Mouse (Mus musculus): ENCODE data around the gene Il17re. TPM values are rescaled to one million over a fixed set of nuclear protein-coding genes. Genes with fewer than 3 reads are reported as not detected.

Gene Il17re
- polyA plus RNA-seq, 1 experiment: 0.47 TPM

- Histone ChIP-seq H3K4me3 (ENCODE audit: insufficient read depth, low read length) (peak overlapping the region; percentile 22; the same call in 1 of the 2 replicates), H3K4me1 (ENCODE audit: control insufficient read depth, insufficient read depth, low read length) (peaks cover 10% of the 10 kb centered on the region), H3K27ac (ENCODE audit: insufficient read depth, low read depth, low read length) (no peak overlapping the region)
- TF ChIP-seq CTCF (IDR thresholded peaks at IDR 0.05; ENCODE audit: low read depth, low read length): no peak
- TF ChIP-seq POLR2A (IDR thresholded peaks at IDR 0.05; ENCODE audit: borderline replicate concordance, low read depth, low read length): no peak
Observed at GRCm38 (mm10) chr6:113442087-113442441, 16.2 kb upstream of the Il17re start.

- Histone ChIP-seq H3K4me3 (ENCODE audit: insufficient read depth, low read length) (peak within 1 kb of the TSS; percentile 63), H3K27ac (ENCODE audit: insufficient read depth, low read depth, low read length) (no peak within 1 kb of the TSS), H3K4me1 (ENCODE audit: control insufficient read depth, insufficient read depth, low read length) (peaks cover 10% of the 10 kb centered on the region)
- TF ChIP-seq POLR2A (IDR thresholded peaks at IDR 0.05; ENCODE audit: borderline replicate concordance, low read depth, low read length) (0 out of 2 replicates have a peak, but pooled peaks have one; percentile 55), CTCF (IDR thresholded peaks at IDR 0.05; ENCODE audit: low read depth, low read length) (no peak)
Observed at GRCm38 (mm10) chr6:113442442-113443090, 15.7 kb upstream of the Il17re start, which contains the start of gene Jagn1. Gene Jagn1, plus strand, starts transcription at chr6:113442569.

- TF ChIP-seq POLR2A (IDR thresholded peaks at IDR 0.05; ENCODE audit: borderline replicate concordance, low read depth, low read length) (no peak), CTCF (IDR thresholded peaks at IDR 0.05; ENCODE audit: low read depth, low read length) (peak; percentile 47; the same call in 1 of the 2 replicates)
- Histone ChIP-seq H3K27ac (ENCODE audit: insufficient read depth, low read depth, low read length) (no peak overlapping the region), H3K4me1 (ENCODE audit: control insufficient read depth, insufficient read depth, low read length) (peaks cover 10% of the 10 kb centered on the region), H3K4me3 (ENCODE audit: insufficient read depth, low read length) (peak overlapping the region; percentile 63)
Observed at GRCm38 (mm10) chr6:113443091-113443490, 15.2 kb upstream of the Il17re start.

- peaks cover 10% of the 10 kb centered on the region for H3K4me1 ChIP-seq (ENCODE audit: control insufficient read depth, insufficient read depth, low read length)
- no peak for TF ChIP-seq CTCF (IDR thresholded peaks at IDR 0.05; ENCODE audit: low read depth, low read length)
- TF ChIP-seq POLR2A (IDR thresholded peaks at IDR 0.05; ENCODE audit: borderline replicate concordance, low read depth, low read length): no peak
- H3K4me3 ChIP-seq (ENCODE audit: insufficient read depth, low read length): no peak overlapping the region
- H3K27ac ChIP-seq (ENCODE audit: insufficient read depth, low read depth, low read length): no peak overlapping the region
Observed at GRCm38 (mm10) chr6:113444207-113444965, 13.9 kb upstream of the Il17re start.

GRCm38 (mm10) chr6:113447639-113448038 is 10.6 kb upstream of the Il17re start:
- Histone ChIP-seq H3K4me1 (ENCODE audit: control insufficient read depth, insufficient read depth, low read length) (peaks cover 7% of the 10 kb centered on the region), H3K27ac (ENCODE audit: insufficient read depth, low read depth, low read length) (no peak overlapping the region), H3K4me3 (ENCODE audit: insufficient read depth, low read length) (no peak overlapping the region)
- TF ChIP-seq CTCF (IDR thresholded peaks at IDR 0.05; ENCODE audit: low read depth, low read length) (no peak), POLR2A (IDR thresholded peaks at IDR 0.05; ENCODE audit: borderline replicate concordance, low read depth, low read length) (no peak)

GRCm38 (mm10) chr6:113451839-113452238 is 6.4 kb upstream of the Il17re start:
- Histone ChIP-seq H3K4me1 (ENCODE audit: control insufficient read depth, insufficient read depth, low read length) (peaks cover 6% of the 10 kb centered on the region), H3K27ac (ENCODE audit: insufficient read depth, low read depth, low read length) (no peak overlapping the region), H3K4me3 (ENCODE audit: insufficient read depth, low read length) (no peak overlapping the region)
- TF ChIP-seq POLR2A (IDR thresholded peaks at IDR 0.05; ENCODE audit: borderline replicate concordance, low read depth, low read length): no peak
- TF ChIP-seq CTCF (IDR thresholded peaks at IDR 0.05; ENCODE audit: low read depth, low read length): no peak

GRCm38 (mm10) chr6:113455007-113455406 is 3.3 kb upstream of the Il17re start:
- H3K27ac ChIP-seq (ENCODE audit: insufficient read depth, low read depth, low read length): no peak overlapping the region
- TF ChIP-seq POLR2A (IDR thresholded peaks at IDR 0.05; ENCODE audit: borderline replicate concordance, low read depth, low read length) (no peak), CTCF (IDR thresholded peaks at IDR 0.05; ENCODE audit: low read depth, low read length) (no peak)
- no peak overlapping the region for H3K4me3 ChIP-seq (ENCODE audit: insufficient read depth, low read length)
- H3K4me1 ChIP-seq (ENCODE audit: control insufficient read depth, insufficient read depth, low read length): peaks cover 6% of the 10 kb centered on the region

- Histone ChIP-seq H3K4me3 (ENCODE audit: insufficient read depth, low read length) (no peak overlapping the region), H3K27ac (ENCODE audit: insufficient read depth, low read depth, low read length) (no peak overlapping the region), H3K4me1 (ENCODE audit: control insufficient read depth, insufficient read depth, low read length) (peaks cover 6% of the 10 kb centered on the region)
- no peak for TF ChIP-seq CTCF (IDR thresholded peaks at IDR 0.05; ENCODE audit: low read depth, low read length)
- no peak for TF ChIP-seq POLR2A (IDR thresholded peaks at IDR 0.05; ENCODE audit: borderline replicate concordance, low read depth, low read length)
Observed at GRCm38 (mm10) chr6:113458635-113459034, 351 bp downstream of the Il17re start.

GRCm38 (mm10) chr6:113464040-113464439 is 5.8 kb downstream of the Il17re start:
- Histone ChIP-seq H3K4me1 (ENCODE audit: control insufficient read depth, insufficient read depth, low read length) (peaks cover 3% of the 10 kb centered on the region), H3K27ac (ENCODE audit: insufficient read depth, low read depth, low read length) (no peak overlapping the region), H3K4me3 (ENCODE audit: insufficient read depth, low read length) (no peak overlapping the region)
- TF ChIP-seq CTCF (IDR thresholded peaks at IDR 0.05; ENCODE audit: low read depth, low read length) (no peak), POLR2A (IDR thresholded peaks at IDR 0.05; ENCODE audit: borderline replicate concordance, low read depth, low read length) (no peak)

- H3K4me3 ChIP-seq (ENCODE audit: insufficient read depth, low read length): no peak overlapping the region
- TF ChIP-seq CTCF (IDR thresholded peaks at IDR 0.05; ENCODE audit: low read depth, low read length) (no peak), POLR2A (IDR thresholded peaks at IDR 0.05; ENCODE audit: borderline replicate concordance, low read depth, low read length) (no peak)
- peaks cover 5% of the 10 kb centered on the region for H3K4me1 ChIP-seq (ENCODE audit: control insufficient read depth, insufficient read depth, low read length)
- H3K27ac ChIP-seq (ENCODE audit: insufficient read depth, low read depth, low read length): no peak overlapping the region
Observed at GRCm38 (mm10) chr6:113465602-113466001, 7.3 kb downstream of the Il17re start.
